Mouse (Mus musculus) kidney, postnatal 0 days (tissue): ENCODE data around the gene Rcan2. TPM values are rescaled to one million over a fixed set of nuclear protein-coding genes. Genes with fewer than 3 reads are reported as not detected.
"Not testable (repeated sequence)": the region's sequence is repeated elsewhere in the genome, so short reads cannot be mapped to it uniquely, and the experiment has no call there.

ENCODE experiments used
- ATAC-seq: fragments of 200-750 bp; cut with Nextera tagmentation; replicated peaks from 2 replicates; pipeline ENCODE4 v1.8.0; 2017; ENCODE audit warnings: low read depth, moderate number of reproducible peaks, moderate TSS enrichment, moderate library complexity; ENCODE audit not compliant: low FRiP score
- DNase-seq: peaks from one replicate; pipeline ENCODE4 v3.0.0-alpha.2; 2016; ENCODE audit warnings: low spot score
- H3K27ac ChIP-seq: fragments of 300-500 bp; sonication (generic); 2 replicates; pipeline ENCODE4 v1.5.1; 2014; ENCODE audit warnings: mild to moderate bottlenecking
- H3K27me3 ChIP-seq: fragments of 300-500 bp; sonication (generic); 2 replicates; pipeline ENCODE4 v1.6.1; 2014; ENCODE audit warnings: low read length, mixed read lengths; ENCODE audit not compliant: insufficient read depth
- H3K36me3 ChIP-seq: fragments of 300-500 bp; sonication (generic); 2 replicates; pipeline ENCODE4 v1.6.1; 2014; ENCODE audit warnings: low read length, mixed read lengths; ENCODE audit not compliant: insufficient read depth
- H3K4me1 ChIP-seq: fragments of 300-500 bp; sonication (generic); replicated peaks from 2 replicates; pipeline ENCODE4 v1.6.1; 2014; ENCODE audit warnings: antibody characterized with exemption, low read length, mixed read lengths; ENCODE audit not compliant: insufficient read depth
- H3K4me2 ChIP-seq: fragments of 300-500 bp; sonication (generic); 2 replicates; pipeline ENCODE4 v1.6.1; 2014; ENCODE audit warnings: mild to moderate bottlenecking, low read length, moderate library complexity, mixed read lengths
- H3K4me3 ChIP-seq: fragments of 300-500 bp; sonication (generic); replicated peaks from 2 replicates; pipeline ENCODE4 v1.5.1; 2014; ENCODE audit warnings: low read depth, low read length
- H3K9ac ChIP-seq: fragments of 300-500 bp; sonication (generic); 2 replicates; pipeline ENCODE4 v1.6.1; 2014; ENCODE audit warnings: low read depth, low read length
- H3K9me3 ChIP-seq: fragments of 300-500 bp; sonication (generic); replicated peaks from 2 replicates; pipeline ENCODE4 v1.6.1; 2016; ENCODE audit warnings: low read length, inconsistent platforms, mixed read lengths
- CTCF ChIP-seq: IDR thresholded peaks from 2 replicates; pipeline ENCODE4 v1.5.1; 2016; ENCODE audit warnings: antibody characterized with exemption, low read depth, mild to moderate bottlenecking, moderate library complexity
- WGBS: fragments of 180-500 bp; shearing (Covaris S2); extraction: QIAGEN DNeasy Blood & Tissue Kit; methylation state at CpG from one replicate; pipeline ENCODE4 v1.1.7; 2014; 5-methylcytosine and 5-hydroxymethylcytosine counted together
- polyA plus RNA-seq: library from polyadenylated mRNA; unstranded; fragments of >200 nt; fragmentation: Nextera tagmentation; extraction: Ambion mirVana; gene quantifications from 2 replicates; pipeline ENCODE4 v1.2.1, GENCODE M21; 2015

The Rcan2 gene
- polyA plus RNA-seq, 1 experiment from 2014 or later: 6.9 TPM

- no peak overlapping the region for H3K4me2 ChIP-seq
- no peak for ATAC-seq
- TF ChIP-seq CTCF: no peak
- no peaks in the 10 kb centered on the region for H3K4me1 ChIP-seq
- no peaks in the 10 kb centered on the region for H3K9me3 ChIP-seq
- H3K36me3 ChIP-seq: no peaks in the 10 kb centered on the region
- H3K27me3 ChIP-seq: no peaks in the 10 kb centered on the region
- no peak overlapping the region for H3K9ac ChIP-seq
- WGBS: 64% methylated on average over 6 of the region's 6 CpGs
- H3K27ac ChIP-seq: no peak overlapping the region
- H3K4me3 ChIP-seq: no peak overlapping the region
- DNase-seq: no peak
These were observed 21.1 kb downstream of the Rcan2 start for GRCm38 (mm10) chr17:43822207-43822606.

- H3K4me3 ChIP-seq: no peak overlapping the region
- no peak for TF ChIP-seq CTCF
- WGBS: 83% methylated on average over 2 of the region's 2 CpGs
- ATAC-seq (no peak), DNase-seq (no peak)
- no peaks in the 10 kb centered on the region for H3K27me3 ChIP-seq
- no peak overlapping the region for H3K4me2 ChIP-seq
- H3K9me3 ChIP-seq: no peaks in the 10 kb centered on the region
- H3K36me3 ChIP-seq: no peaks in the 10 kb centered on the region
- no peak overlapping the region for H3K9ac ChIP-seq
- H3K4me1 ChIP-seq: no peaks in the 10 kb centered on the region
- H3K27ac ChIP-seq: no peak overlapping the region
These were observed 21.5 kb downstream of the Rcan2 start for GRCm38 (mm10) chr17:43822630-43823029.

GRCm38 (mm10) chr17:43824781-43825410 is 23.7 kb downstream of the Rcan2 start:
- 86% methylated on average over 10 of the region's 10 CpGs for WGBS
- H3K4me3 ChIP-seq: no peak overlapping the region
- H3K4me1 ChIP-seq: no peaks in the 10 kb centered on the region
- H3K9me3 ChIP-seq: no peaks in the 10 kb centered on the region
- no peaks in the 10 kb centered on the region for H3K36me3 ChIP-seq
- no peak overlapping the region for H3K4me2 ChIP-seq
- H3K27me3 ChIP-seq: no peaks in the 10 kb centered on the region
- TF ChIP-seq CTCF: no peak
- no peak overlapping the region for H3K27ac ChIP-seq
- DNase-seq (no peak), ATAC-seq (no peak)
- no peak overlapping the region for H3K9ac ChIP-seq

- not testable (repeated sequence) for H3K36me3 ChIP-seq, H3K9me3 ChIP-seq, H3K4me2 ChIP-seq, H3K9ac ChIP-seq, H3K4me3 ChIP-seq, H3K27me3 ChIP-seq, H3K4me1 ChIP-seq, ATAC-seq, H3K27ac ChIP-seq, DNase-seq
- 69% methylated on average over 1 of the region's 1 CpGs for WGBS
These were observed 24.2 kb downstream of the Rcan2 start for GRCm38 (mm10) chr17:43825411-43825785.

GRCm38 (mm10) chr17:43827261-43827660 is 26.1 kb downstream of the Rcan2 start:
- Histone ChIP-seq H3K27ac (no peak overlapping the region), H3K9me3 (no peaks in the 10 kb centered on the region), H3K36me3 (no peaks in the 10 kb centered on the region), H3K4me2 (no peak overlapping the region), H3K9ac (no peak overlapping the region), H3K27me3 (no peaks in the 10 kb centered on the region), H3K4me3 (no peak overlapping the region), H3K4me1 (no peaks in the 10 kb centered on the region)
- peak; percentile 11 for DNase-seq
- no peak for ATAC-seq
- WGBS: 58% methylated on average over 3 of the region's 3 CpGs
- no peak for TF ChIP-seq CTCF

- H3K4me3 ChIP-seq: no peak overlapping the region
- DNase-seq (peak; percentile 6), ATAC-seq (no peak)
- TF ChIP-seq CTCF: no peak
- 0 out of 2 replicates have a peak overlapping the region, but pooled peaks have one; percentile 25 for H3K4me2 ChIP-seq
- no peak overlapping the region for H3K9ac ChIP-seq
- H3K27ac ChIP-seq: no peak overlapping the region
- H3K9me3 ChIP-seq: no peaks in the 10 kb centered on the region
- no peaks in the 10 kb centered on the region for H3K27me3 ChIP-seq
- 64% methylated on average over 15 of the region's 15 CpGs for WGBS
- no peaks in the 10 kb centered on the region for H3K36me3 ChIP-seq
- no peaks in the 10 kb centered on the region for H3K4me1 ChIP-seq
These were observed 31.4 kb downstream of the Rcan2 start for GRCm38 (mm10) chr17:43832401-43833124.
